Mouse (Mus musculus) ovary, adult 18-20 months (tissue): ENCODE measurements around the gene Gm4491.
"Not testable (repeated sequence)": the region's sequence is repeated elsewhere in the genome, so short reads cannot be mapped to it uniquely, and the experiment has no call there.

ENCODE experiments used
- DNase-seq: peaks from one replicate; pipeline ENCODE4 v3.0.0; 2022; ENCODE audit warnings: low spot score, mixed read lengths

Gm4491 gene

DNA sequence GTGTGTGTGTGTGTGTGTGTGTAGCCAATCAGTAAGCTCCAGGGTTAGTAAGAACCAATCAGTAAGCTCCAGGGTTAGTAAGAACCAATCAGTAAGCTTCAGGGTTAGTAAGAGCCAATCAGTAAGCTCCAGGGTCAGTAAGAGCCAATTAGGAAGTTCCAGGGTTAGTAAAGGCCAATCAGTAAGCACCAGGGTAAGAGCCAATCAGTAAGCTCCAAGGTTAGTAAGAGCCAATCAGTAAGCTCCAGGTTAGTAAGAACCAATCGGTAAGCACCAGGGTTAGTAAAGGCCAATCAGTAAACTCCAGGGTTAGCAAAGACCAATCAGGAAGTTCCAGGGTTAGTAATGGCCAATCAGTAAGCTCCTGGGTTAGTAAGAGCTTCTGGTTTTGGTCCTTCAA is 32.8 kb downstream of the Gm4491 start:
- no peak for DNase-seq

DNA sequence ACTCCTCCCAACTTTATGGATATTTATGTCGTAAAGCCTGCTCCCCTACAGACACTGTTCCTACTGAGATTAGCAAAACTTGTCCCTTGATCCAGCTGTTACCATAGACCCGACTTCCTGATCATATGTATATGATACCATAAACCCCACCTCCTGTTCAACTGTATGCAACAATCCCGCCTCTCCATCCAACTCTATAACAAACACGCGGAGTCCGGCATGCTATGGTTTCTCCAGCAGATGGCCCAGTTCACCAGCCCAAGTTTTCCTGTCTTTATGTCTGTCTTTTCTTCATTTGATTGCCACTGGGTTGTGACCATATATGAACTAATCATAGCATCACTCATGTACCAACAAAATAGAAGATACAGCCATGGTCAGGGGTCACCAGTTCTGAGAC is 40.1 kb downstream of the Gm4491 start:
- DNase-seq, result no peak

DNA sequence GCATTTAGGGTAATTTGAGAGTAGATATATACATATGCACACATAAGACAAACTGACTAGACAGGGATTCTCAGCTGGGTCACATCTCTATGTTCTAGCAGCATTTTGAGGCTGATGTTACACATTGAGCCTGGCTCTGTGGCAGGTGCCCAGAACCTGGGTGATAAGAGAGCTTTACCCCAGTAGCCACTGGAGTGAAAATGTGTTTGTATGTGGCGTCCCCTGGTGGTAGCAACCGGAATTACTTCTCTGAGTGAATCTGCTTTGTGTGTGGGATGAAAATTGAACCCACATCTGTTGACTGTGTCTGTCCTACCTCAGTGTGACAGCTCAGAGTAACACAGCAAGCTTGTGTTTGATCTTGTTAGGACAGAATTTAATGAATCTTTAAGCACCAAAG is 45.8 kb downstream of the Gm4491 start:
- not testable (repeated sequence) for DNase-seq

DNA sequence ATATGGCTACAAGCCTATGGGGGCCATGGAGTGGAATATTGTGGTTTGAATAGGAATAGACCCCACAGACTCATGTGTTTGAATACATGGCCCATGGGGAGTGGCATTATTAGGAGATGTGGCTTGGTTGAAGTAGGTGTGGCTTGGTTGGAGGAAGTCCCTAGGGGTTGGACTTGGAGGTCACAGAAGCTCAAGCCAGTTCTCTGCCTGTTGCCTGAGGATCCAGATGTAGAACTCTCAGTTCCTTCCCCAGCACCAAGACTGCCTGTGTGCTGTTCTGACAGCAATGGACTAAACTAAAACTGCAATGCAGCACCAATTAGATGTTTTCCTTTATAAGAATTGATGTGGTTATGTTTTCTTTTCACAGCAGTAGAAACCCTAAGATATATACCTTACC is 49.6 kb downstream of the Gm4491 start:
- DNase-seq, result no peak
